Mouse (Mus musculus): ENCODE results near the gene Klhl22. TPM values are rescaled to one million over a fixed set of nuclear protein-coding genes. Genes with fewer than 3 reads are reported as not detected.
"Not testable (repeated sequence)": the region's sequence is repeated elsewhere in the genome, so short reads cannot be mapped to it uniquely, and the experiment has no call there.

The Klhl22 gene
- 100 to 1,000 TPM in 1 of 2 experiments, 10 to 100 TPM in 1; 96.9 to 103 TPM for total RNA-seq (2021)
- long read RNA-seq, experiment 1, transcript Klhl22-207 (7 exons, 2,544 nt) = major isoform, 7 of 129 reads
- long read RNA-seq, experiment 1, partial matches to known transcripts = 28 of 129 reads
- long read RNA-seq, experiment 1, other reads (novel, unspliced or antisense) = 94 of 129 reads
- long read RNA-seq, experiment 2, transcript Klhl22-207 (7 exons, 2,544 nt) = major isoform, 10 of 133 reads
- long read RNA-seq, experiment 2, partial matches to known transcripts = 94 of 133 reads
- long read RNA-seq, experiment 2, other reads (novel, unspliced or antisense) = 29 of 133 reads

- DNase-seq (ENCODE audit: low spot score in 2 of 2) = peak; percentile 89 to 90
These were observed at the start of gene Klhl22 for GRCm38 (mm10) chr16:17759344-17759773. Klhl22 (plus strand) TSS chr16:17759618.

DNA sequence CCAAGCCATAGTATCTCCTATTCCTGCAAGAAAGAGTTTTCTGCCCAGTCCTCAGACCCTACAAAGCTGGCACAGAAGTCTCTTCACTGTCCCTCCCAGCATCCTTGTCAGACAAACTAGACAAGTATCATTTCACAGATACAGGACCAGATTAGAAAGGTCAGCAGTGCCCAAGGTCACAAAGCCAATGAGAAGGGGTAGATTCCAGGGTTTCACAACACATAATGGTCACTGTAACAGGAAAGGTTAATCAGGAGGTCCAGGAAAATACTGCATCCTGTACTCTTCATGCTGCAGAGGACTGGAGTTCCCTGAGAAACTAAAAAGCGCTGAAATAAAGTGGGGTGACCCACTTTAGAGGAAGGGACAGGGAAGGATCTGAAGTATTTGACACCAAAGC lies 41.6 kb upstream of the Klhl22 start:
- no peak for DNase-seq (ENCODE audit: low spot score in 2 of 2)

DNA sequence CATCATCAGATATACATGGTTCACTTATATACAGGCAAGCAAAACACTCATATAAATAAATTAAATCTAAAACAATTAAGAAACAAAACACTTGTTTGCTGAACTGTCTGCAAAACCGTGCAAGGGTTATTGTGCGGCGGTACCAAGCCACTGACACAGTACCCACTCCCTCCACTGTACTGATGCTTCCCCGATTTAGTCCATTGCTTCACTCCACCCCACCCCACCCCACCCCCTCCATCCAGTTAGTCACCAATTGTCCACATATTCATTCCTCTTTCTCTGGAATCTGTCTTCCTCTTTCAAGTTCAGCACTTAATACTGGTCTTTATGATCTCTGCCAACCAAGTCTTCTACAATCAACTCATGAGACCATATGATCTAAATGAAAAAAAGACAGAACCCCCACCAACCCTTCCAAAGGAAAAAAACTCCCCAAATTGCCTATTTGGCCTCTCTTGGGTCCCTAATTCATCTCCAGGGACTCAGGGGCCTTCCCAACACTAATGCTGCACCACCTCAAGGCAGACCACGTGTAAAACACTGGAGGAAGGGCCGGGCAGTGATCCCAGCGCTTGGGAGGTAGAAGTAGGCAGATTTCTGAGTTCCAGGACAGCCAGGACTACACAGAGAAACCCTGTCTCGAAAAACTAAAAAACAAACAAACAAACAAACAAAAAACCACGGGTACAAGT lies 38.2 kb upstream of the Klhl22 start:
- DNase-seq (ENCODE audit: low spot score in 2 of 2) = no peak

DNA sequence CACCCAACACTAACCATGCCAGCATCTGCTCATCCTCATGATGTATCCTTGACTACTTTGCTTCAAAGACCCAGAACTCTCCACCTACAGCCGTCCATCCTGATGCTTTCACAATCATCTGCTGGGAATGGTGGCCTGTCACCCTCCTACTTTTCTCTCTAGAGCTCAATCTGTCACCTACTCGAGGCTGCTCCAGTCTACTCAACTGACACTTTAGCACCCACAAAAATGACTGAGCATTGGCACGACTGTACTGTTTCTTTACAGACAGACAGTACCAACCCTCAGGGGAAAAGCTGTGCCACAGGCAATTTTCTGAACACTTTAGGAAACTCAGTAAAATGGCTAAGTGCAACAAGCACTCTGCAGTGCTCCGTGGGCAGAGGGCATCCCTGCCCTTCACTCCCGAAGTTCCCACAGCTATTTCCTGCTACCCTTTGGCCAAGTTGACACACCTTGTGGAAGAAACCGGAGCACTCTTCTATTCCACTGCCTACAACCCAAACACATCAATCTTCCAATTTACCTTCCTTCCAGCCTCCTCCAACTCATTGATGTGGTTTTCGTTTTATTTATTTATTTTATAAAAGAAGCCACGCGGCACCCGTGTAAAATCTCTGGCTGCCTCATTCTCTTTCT lies 37.5 kb upstream of the Klhl22 start:
- peak; percentile 9 to 11 for DNase-seq (ENCODE audit: low spot score in 2 of 2)

DNA sequence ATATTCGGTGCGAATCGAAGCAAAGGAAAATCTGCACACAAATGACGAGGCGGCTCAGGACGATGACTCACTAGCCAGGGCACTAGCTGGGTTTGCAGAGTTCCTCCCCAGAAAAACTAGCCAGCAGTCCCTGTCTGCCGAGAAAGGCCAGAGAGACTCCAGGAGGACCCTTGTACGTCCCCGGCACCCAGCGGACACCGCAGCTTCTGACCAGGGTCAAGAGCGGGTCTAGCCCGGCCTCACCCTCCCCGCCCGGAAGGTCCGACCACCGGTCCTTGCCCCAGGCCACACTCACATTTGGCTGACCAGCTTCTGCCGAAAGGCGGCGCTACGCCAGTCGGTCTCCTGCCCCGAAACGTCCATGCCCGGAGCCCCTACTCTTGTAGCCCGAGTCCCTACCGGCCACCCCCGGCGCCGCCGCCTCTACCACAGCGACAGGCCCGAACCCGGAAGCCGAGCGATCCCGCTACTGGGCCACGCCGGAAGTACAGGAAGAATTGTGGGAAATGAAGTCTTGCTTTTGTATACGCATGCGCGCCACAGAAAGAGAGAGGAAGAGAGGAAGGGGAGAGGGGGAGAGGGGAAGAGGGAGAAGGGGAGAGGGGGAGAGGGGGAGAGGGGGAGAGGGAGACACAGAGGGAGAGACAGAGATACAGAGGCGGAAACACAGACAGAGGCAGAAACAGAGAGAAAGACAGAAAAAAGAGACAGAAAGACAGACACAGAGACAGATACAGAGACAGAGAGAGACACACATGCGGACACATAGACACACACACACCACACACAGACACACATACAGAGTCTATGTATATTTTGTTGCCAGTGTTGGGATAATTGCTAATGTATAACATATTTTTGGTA lies 36.7 kb upstream of the Klhl22 start:
- DNase-seq (ENCODE audit: low spot score in 2 of 2) = peak; percentile 88 to 91

DNA sequence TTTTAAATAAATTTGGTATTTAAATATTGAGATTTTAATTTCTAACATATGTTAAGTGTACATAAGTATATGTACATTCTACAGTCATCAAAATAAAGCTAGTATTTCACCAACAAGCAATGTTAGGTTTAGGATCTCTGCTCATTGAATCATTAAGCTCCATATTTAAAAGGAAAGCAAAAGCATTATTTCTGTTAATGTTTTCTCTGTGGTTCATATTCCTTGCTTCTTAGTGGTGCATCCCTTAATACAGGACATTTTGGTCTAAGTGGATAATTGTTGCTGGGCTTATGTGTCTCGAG lies 36.1 kb upstream of the Klhl22 start:
- DNase-seq (ENCODE audit: low spot score in 2 of 2) = no peak

GRCm38 (mm10) chr16:17724448-17724847 lies 35.0 kb upstream of the Klhl22 start:
- DNase-seq (ENCODE audit: low spot score in 2 of 2) = no peak

DNA sequence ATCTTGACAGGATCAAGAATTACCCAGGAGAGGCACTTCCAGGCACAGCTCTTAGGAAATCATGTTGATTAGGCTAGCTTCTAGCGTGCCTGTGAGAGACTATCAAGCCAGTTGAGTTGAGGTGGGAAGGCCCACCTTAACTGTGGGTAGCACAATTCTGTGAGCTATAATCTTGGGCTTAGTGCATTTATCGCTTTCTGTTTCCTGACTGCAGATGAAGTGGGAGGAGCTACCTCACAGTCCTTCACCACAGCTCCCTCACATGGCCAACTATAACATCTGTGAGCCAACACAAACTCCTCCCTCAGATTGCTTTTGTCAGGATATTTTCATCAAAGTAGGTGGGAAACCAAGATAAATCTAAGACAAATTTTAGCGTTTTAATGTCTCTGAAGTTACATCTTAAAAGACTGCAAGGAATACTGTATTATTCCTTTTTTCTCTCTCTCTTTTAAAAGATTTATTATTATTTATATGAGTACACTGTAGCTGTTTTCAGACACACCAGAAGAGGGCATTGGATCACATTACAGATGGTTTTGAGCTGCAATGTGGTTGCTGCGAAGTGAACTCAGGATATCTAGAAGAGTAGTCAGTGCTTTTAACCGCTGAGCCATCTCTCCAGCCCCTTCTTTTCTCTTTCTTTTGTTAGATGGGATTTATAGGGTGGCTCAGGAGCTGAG lies 32.1 kb upstream of the Klhl22 start:
- peak; percentile 12 for DNase-seq (ENCODE audit: low spot score in 2 of 2)

- DNase-seq (ENCODE audit: low spot score in 2 of 2) = no peak
These were observed 29.4 kb upstream of the Klhl22 start for GRCm38 (mm10) chr16:17729974-17730373.

DNA sequence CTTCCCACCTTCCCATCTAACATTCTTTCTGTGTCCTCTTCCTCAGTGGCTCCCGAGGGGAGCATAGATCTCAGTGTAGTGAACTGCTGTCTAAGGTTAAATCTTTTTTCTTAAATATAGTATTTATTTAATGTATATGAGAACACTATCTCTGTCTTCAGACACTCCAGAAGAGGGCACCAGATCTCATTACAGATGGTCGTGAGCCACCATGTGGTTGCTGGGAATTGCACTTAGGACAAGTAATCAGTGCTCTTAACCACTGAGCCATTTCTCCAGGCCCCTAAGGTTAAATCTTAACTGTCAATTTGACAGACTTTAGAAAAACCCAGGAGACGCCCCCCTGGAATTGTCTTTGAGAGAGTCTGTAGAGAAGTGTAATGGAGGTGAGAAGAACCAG lies 27.4 kb upstream of the Klhl22 start:
- DNase-seq (ENCODE audit: low spot score in 2 of 2) = no peak

GRCm38 (mm10) chr16:17732431-17732830 lies 27.0 kb upstream of the Klhl22 start:
- DNase-seq (ENCODE audit: low spot score in 2 of 2) = no peak

DNA sequence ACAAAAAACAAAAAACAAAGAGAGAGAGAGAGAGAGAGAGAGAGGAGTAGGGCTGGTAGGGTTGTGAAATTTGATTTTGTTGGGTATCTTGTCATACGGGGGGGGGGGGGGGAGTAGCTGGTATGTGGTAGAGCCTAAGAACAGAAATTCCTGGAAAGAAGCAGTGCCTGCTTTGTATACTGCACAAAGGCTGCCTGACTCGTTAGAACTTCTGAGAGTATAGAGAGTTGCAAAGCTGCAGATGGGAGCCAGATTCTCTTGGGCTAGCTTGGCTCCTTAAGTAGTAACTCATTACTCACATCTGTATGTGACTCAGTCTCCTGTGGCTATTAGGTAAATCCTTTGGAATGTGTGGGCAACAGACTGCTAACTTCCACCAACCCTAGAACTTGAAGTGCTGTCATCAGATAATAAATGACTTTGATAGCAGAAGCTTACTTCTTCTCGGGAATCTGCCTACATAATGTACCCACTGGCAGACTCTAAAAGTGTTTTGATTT lies 26.5 kb upstream of the Klhl22 start, which contains the start of gene Med15:
TSS of gene Med15 (minus strand) at position 51 of the 500 bp plus-strand sequence.
- DNase-seq (ENCODE audit: low spot score in 2 of 2) = no peak

DNA sequence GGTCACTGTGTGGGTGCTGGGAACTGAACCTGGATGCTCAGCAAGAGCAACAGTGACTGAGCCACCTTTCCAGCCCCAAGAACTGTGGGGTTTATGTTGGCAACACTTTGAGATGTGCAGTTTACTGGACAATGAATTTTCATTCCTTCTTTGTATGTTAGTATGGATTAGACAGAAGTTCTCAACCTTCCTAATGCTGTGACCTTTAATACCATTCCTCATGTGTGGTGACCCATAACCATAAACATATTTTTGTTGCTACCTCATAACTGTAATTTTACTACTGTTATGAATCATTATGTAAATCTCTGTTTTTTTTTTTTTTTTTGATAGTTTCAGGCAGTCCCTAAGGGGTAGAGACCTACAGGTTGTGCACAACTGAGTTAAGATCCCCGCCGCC lies 25.8 kb upstream of the Klhl22 start:
- DNase-seq (ENCODE audit: low spot score in 2 of 2) = no peak

GRCm38 (mm10) chr16:17734872-17735271 lies 24.5 kb upstream of the Klhl22 start:
- not testable (repeated sequence) for DNase-seq (ENCODE audit: low spot score in 2 of 2)

GRCm38 (mm10) chr16:17736156-17736555 lies 23.3 kb upstream of the Klhl22 start:
- DNase-seq (ENCODE audit: low spot score in 2 of 2) = no peak

GRCm38 (mm10) chr16:17740080-17740479 lies 19.3 kb upstream of the Klhl22 start:
- DNase-seq (ENCODE audit: low spot score in 2 of 2) = no peak

- DNase-seq (ENCODE audit: low spot score in 2 of 2) = no peak
These were observed 16.6 kb upstream of the Klhl22 start for GRCm38 (mm10) chr16:17742810-17743209.

DNA sequence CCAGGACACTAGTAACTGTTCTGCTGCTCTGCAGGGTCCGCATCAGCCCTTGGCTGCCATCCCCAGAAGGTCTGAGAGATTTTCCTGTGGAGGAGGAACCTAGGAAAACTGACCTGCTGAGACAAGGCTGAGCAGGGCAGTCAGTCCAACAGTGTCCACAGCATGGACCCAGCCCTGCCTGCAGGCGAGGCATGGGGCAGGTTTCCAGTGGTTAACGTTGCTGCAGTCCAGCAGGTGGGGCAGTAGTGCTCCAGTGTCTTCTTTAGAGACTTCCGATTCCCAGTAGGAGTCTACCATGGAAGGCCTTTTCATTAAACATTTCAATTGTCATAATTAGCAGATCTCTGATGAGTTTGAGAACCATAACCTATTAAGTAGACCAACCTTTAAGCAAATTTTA lies 16.1 kb upstream of the Klhl22 start:
- DNase-seq (ENCODE audit: low spot score in 2 of 2) = no peak

DNA sequence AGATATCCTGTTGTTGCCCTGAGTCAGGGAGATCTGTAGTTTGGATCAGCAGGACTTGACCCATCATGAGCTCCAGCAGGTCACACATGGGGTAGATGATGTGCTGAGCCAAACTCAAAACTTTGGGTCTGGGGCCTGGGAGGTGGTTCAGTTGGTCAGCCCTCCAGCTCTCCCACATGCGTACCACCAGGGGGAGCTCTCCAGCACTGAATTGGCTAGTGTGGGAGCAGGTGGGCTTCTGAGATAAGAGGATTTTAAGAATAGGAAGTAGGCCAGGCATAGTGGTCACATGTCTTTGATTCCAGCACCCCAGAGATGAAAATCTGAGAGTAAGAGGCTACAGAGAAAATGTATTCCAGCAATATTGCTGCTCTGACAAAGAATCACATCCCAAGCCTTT lies 14.9 kb upstream of the Klhl22 start:
- peak in 1 of 2 experiments; percentile 23 for DNase-seq (ENCODE audit: low spot score in 2 of 2)

GRCm38 (mm10) chr16:17745067-17745466 lies 14.4 kb upstream of the Klhl22 start:
- no peak for DNase-seq (ENCODE audit: low spot score in 2 of 2)

DNA sequence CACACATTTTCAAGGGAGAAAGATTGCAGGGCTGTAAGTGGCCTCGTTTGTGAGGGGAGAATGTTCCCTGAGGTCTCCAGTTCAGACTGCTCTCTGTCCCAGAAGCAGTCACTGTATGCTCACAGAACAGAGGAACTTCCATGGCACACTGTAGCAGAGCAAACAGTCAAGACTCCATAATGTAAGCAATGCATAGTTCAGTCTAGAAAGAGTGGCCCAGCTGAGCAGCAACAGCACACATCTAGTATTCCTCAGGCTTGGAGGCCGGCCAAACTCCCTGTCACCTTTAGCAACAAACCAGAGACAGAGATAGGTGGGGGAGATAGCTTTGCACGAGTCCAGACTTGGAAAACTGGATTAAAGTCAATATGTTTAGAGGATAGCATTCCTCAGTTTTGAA lies 6.4 kb upstream of the Klhl22 start:
- DNase-seq (ENCODE audit: low spot score in 2 of 2) = no peak

Data from left cerebral cortex, adult 18-20 months (tissue).